Mouse (Mus musculus): ENCODE data around the gene Rbms3. TPM values are rescaled to one million over a fixed set of nuclear protein-coding genes. Genes with fewer than 3 reads are reported as not detected.

Rbms3 gene
- polyA plus RNA-seq, 1 experiment from 2014 or later, result 41.2 TPM

- 68% methylated on average over 10 of the region's 10 CpGs for WGBS (ENCODE audit: insufficient replicate concordance)
- Histone ChIP-seq H3K36me3 (ENCODE audit: control insufficient read depth, insufficient read depth, low read length) (no peaks in the 10 kb centered on the region), H3K4me2 (no peak overlapping the region), H3K4me1 (ENCODE audit: control insufficient read depth, insufficient read depth, low read length) (peaks cover 7% of the 10 kb centered on the region), H3K27me3 (ENCODE audit: control insufficient read depth, insufficient read depth, low read length) (no peaks in the 10 kb centered on the region), H3K9ac (ENCODE audit: low read depth, low read length) (no peak overlapping the region), H3K27ac (ENCODE audit: low read depth, low read length) (peak overlapping the region; percentile 13), H3K4me3 (ENCODE audit: low read depth, low read length) (no peak overlapping the region), H3K9me3 (replicated peaks; ENCODE audit: control insufficient read depth, low read length) (peaks cover 5% of the 10 kb centered on the region)
- no peak for ATAC-seq (replicated peaks; ENCODE audit: insufficient number of reproducible peaks, low FRiP score, low TSS enrichment)
These were observed 749.9 kb downstream of the Rbms3 start for GRCm38 (mm10) chr9:116879600-116880457.

- peaks cover 19% of the 10 kb centered on the region for H3K4me1 ChIP-seq (ENCODE audit: control insufficient read depth, insufficient read depth, low read length)
- H3K4me3 ChIP-seq (ENCODE audit: low read depth, low read length), result no peak overlapping the region
- H3K36me3 ChIP-seq (ENCODE audit: control insufficient read depth, insufficient read depth, low read length), result no peaks in the 10 kb centered on the region
- no peak overlapping the region for H3K27ac ChIP-seq (ENCODE audit: low read depth, low read length)
- H3K9me3 ChIP-seq (replicated peaks; ENCODE audit: control insufficient read depth, low read length), result peaks cover 5% of the 10 kb centered on the region
- H3K4me2 ChIP-seq, result no peak overlapping the region
- no peak for ATAC-seq (replicated peaks; ENCODE audit: insufficient number of reproducible peaks, low FRiP score, low TSS enrichment)
- WGBS (ENCODE audit: insufficient replicate concordance), result 76% methylated on average over 3 of the region's 3 CpGs
- H3K9ac ChIP-seq (ENCODE audit: low read depth, low read length), result no peak overlapping the region
- no peaks in the 10 kb centered on the region for H3K27me3 ChIP-seq (ENCODE audit: control insufficient read depth, insufficient read depth, low read length)
These were observed 752.9 kb downstream of the Rbms3 start for GRCm38 (mm10) chr9:116876786-116877185.

- Histone ChIP-seq H3K4me2 (peak overlapping the region; percentile 41), H3K9me3 (replicated peaks; ENCODE audit: control insufficient read depth, low read length) (peaks cover 3% of the 10 kb centered on the region), H3K4me1 (ENCODE audit: control insufficient read depth, insufficient read depth, low read length) (peaks cover 14% of the 10 kb centered on the region), H3K27ac (ENCODE audit: low read depth, low read length) (peak overlapping the region; percentile 84), H3K9ac (ENCODE audit: low read depth, low read length) (no peak overlapping the region), H3K27me3 (ENCODE audit: control insufficient read depth, insufficient read depth, low read length) (no peaks in the 10 kb centered on the region), H3K36me3 (ENCODE audit: control insufficient read depth, insufficient read depth, low read length) (no peaks in the 10 kb centered on the region), H3K4me3 (ENCODE audit: low read depth, low read length) (no peak overlapping the region)
- 35% methylated on average over 2 of the region's 2 CpGs for WGBS (ENCODE audit: insufficient replicate concordance)
- no peak for ATAC-seq (replicated peaks; ENCODE audit: insufficient number of reproducible peaks, low FRiP score, low TSS enrichment)
These were observed 755.8 kb downstream of the Rbms3 start for GRCm38 (mm10) chr9:116873976-116874320.

- H3K4me1 ChIP-seq (ENCODE audit: control insufficient read depth, insufficient read depth, low read length), result peaks cover 14% of the 10 kb centered on the region
- peak overlapping the region; percentile 84 for H3K27ac ChIP-seq (ENCODE audit: low read depth, low read length)
- 24% methylated on average over 30 of the region's 30 CpGs for WGBS (ENCODE audit: insufficient replicate concordance)
- H3K4me2 ChIP-seq, result peak overlapping the region; percentile 41
- peaks cover 3% of the 10 kb centered on the region; the same call in 1 of the 2 replicates for H3K9me3 ChIP-seq (replicated peaks; ENCODE audit: control insufficient read depth, low read length)
- no peaks in the 10 kb centered on the region for H3K36me3 ChIP-seq (ENCODE audit: control insufficient read depth, insufficient read depth, low read length)
- ATAC-seq (replicated peaks; ENCODE audit: insufficient number of reproducible peaks, low FRiP score, low TSS enrichment), result peak; percentile 74; the same call in 1 of the 2 replicates
- H3K9ac ChIP-seq (ENCODE audit: low read depth, low read length), result 0 out of 2 replicates have a peak overlapping the region, but pooled peaks have one; percentile 22
- no peaks in the 10 kb centered on the region for H3K27me3 ChIP-seq (ENCODE audit: control insufficient read depth, insufficient read depth, low read length)
- H3K4me3 ChIP-seq (ENCODE audit: low read depth, low read length), result no peak overlapping the region
These were observed 756.4 kb downstream of the Rbms3 start for GRCm38 (mm10) chr9:116873033-116873975.

- no peak overlapping the region for H3K4me2 ChIP-seq
- peak overlapping the region; percentile 84; the same call in 1 of the 2 replicates for H3K27ac ChIP-seq (ENCODE audit: low read depth, low read length)
- no peak overlapping the region for H3K9ac ChIP-seq (ENCODE audit: low read depth, low read length)
- peaks cover 3% of the 10 kb centered on the region; the same call in 1 of the 2 replicates for H3K9me3 ChIP-seq (replicated peaks; ENCODE audit: control insufficient read depth, low read length)
- no peaks in the 10 kb centered on the region for H3K27me3 ChIP-seq (ENCODE audit: control insufficient read depth, insufficient read depth, low read length)
- ATAC-seq (replicated peaks; ENCODE audit: insufficient number of reproducible peaks, low FRiP score, low TSS enrichment), result no peak
- WGBS (ENCODE audit: insufficient replicate concordance), result 52% methylated on average over 6 of the region's 6 CpGs
- H3K36me3 ChIP-seq (ENCODE audit: control insufficient read depth, insufficient read depth, low read length), result no peaks in the 10 kb centered on the region
- H3K4me3 ChIP-seq (ENCODE audit: low read depth, low read length), result no peak overlapping the region
- peaks cover 14% of the 10 kb centered on the region for H3K4me1 ChIP-seq (ENCODE audit: control insufficient read depth, insufficient read depth, low read length)
These were observed 757.4 kb downstream of the Rbms3 start for GRCm38 (mm10) chr9:116872346-116872745.

- Histone ChIP-seq H3K9me3 (replicated peaks; ENCODE audit: control insufficient read depth, low read length) (peaks cover 3% of the 10 kb centered on the region; the same call in 1 of the 2 replicates), H3K4me3 (ENCODE audit: low read depth, low read length) (no peak overlapping the region), H3K4me1 (ENCODE audit: control insufficient read depth, insufficient read depth, low read length) (peaks cover 14% of the 10 kb centered on the region), H3K27me3 (ENCODE audit: control insufficient read depth, insufficient read depth, low read length) (no peaks in the 10 kb centered on the region), H3K9ac (ENCODE audit: low read depth, low read length) (no peak overlapping the region), H3K27ac (ENCODE audit: low read depth, low read length) (no peak overlapping the region), H3K4me2 (no peak overlapping the region), H3K36me3 (ENCODE audit: control insufficient read depth, insufficient read depth, low read length) (no peaks in the 10 kb centered on the region)
- 75% methylated on average over 5 of the region's 5 CpGs for WGBS (ENCODE audit: insufficient replicate concordance)
- ATAC-seq (replicated peaks; ENCODE audit: insufficient number of reproducible peaks, low FRiP score, low TSS enrichment), result no peak
These were observed 758.1 kb downstream of the Rbms3 start for GRCm38 (mm10) chr9:116871576-116871975.

GRCm38 (mm10) chr9:116866060-116866459, 763.7 kb downstream of the Rbms3 start:
- Histone ChIP-seq H3K9me3 (replicated peaks; ENCODE audit: control insufficient read depth, low read length) (no peaks in the 10 kb centered on the region), H3K36me3 (ENCODE audit: control insufficient read depth, insufficient read depth, low read length) (no peaks in the 10 kb centered on the region), H3K27ac (ENCODE audit: low read depth, low read length) (no peak overlapping the region), H3K9ac (ENCODE audit: low read depth, low read length) (no peak overlapping the region), H3K4me2 (no peak overlapping the region), H3K4me3 (ENCODE audit: low read depth, low read length) (no peak overlapping the region), H3K4me1 (ENCODE audit: control insufficient read depth, insufficient read depth, low read length) (peaks cover 8% of the 10 kb centered on the region), H3K27me3 (ENCODE audit: control insufficient read depth, insufficient read depth, low read length) (no peaks in the 10 kb centered on the region)
- ATAC-seq (replicated peaks; ENCODE audit: insufficient number of reproducible peaks, low FRiP score, low TSS enrichment), result no peak
- WGBS (ENCODE audit: insufficient replicate concordance), result 83% methylated on average over 7 of the region's 7 CpGs

- Histone ChIP-seq H3K4me1 (ENCODE audit: control insufficient read depth, insufficient read depth, low read length) (peaks cover 8% of the 10 kb centered on the region), H3K36me3 (ENCODE audit: control insufficient read depth, insufficient read depth, low read length) (no peaks in the 10 kb centered on the region), H3K4me2 (no peak overlapping the region), H3K27me3 (ENCODE audit: control insufficient read depth, insufficient read depth, low read length) (no peaks in the 10 kb centered on the region), H3K27ac (ENCODE audit: low read depth, low read length) (no peak overlapping the region), H3K9me3 (replicated peaks; ENCODE audit: control insufficient read depth, low read length) (no peaks in the 10 kb centered on the region), H3K9ac (ENCODE audit: low read depth, low read length) (0 out of 2 replicates have a peak overlapping the region, but pooled peaks have one; percentile 22), H3K4me3 (ENCODE audit: low read depth, low read length) (no peak overlapping the region)
- no peak for ATAC-seq (replicated peaks; ENCODE audit: insufficient number of reproducible peaks, low FRiP score, low TSS enrichment)
- 48% methylated on average over 4 of the region's 4 CpGs for WGBS (ENCODE audit: insufficient replicate concordance)
These were observed 766.1 kb downstream of the Rbms3 start for GRCm38 (mm10) chr9:116863626-116864025.

Measured in heart, embryonic 11.5 days (tissue).